Mouse (Mus musculus) heart, postnatal 4 days (tissue): ENCODE data around the gene Hoxd4. TPM values are rescaled to one million over a fixed set of nuclear protein-coding genes. Genes with fewer than 3 reads are reported as not detected.

Experiments used
- DNase-seq: peaks from one replicate; pipeline ENCODE4 v3.0.0; 2021
- total RNA-seq, 2 experiments: library from RNA; stranded (reverse); gene quantifications; 2 replicates each; pipeline ENCODE4 v1.2.3; 2021

The Hoxd4 gene
- total RNA-seq, 2 experiments from 2014 or later, result 0.45 TPM

GRCm38 (mm10) chr2:74706393-74706960 lies 5.3 kb upstream of the Hoxd4 start:
- no peak for DNase-seq

- no peak for DNase-seq
Observed at GRCm38 (mm10) chr2:74707599-74707998, 4.1 kb upstream of the Hoxd4 start.

DNA sequence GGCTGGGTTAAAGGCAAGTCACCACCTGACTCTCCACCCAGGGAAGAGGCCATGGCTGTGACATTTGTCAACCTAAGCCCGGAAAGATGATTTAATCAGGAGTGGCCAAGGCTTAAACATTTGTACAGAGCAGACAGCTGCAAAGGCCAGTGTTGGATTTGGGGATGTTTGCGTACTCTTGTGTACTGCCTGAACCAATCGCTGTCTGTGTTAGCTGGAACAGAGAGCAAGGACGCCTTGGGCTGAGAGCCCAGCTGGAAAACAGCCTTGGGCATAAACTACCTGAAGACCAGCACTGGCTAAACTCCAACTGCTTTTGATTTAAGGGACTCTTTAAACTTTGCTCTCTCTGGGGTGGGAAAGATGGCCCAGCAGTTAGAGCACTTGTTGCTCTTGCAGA lies 3.1 kb upstream of the Hoxd4 start:
- DNase-seq, result no peak

DNA sequence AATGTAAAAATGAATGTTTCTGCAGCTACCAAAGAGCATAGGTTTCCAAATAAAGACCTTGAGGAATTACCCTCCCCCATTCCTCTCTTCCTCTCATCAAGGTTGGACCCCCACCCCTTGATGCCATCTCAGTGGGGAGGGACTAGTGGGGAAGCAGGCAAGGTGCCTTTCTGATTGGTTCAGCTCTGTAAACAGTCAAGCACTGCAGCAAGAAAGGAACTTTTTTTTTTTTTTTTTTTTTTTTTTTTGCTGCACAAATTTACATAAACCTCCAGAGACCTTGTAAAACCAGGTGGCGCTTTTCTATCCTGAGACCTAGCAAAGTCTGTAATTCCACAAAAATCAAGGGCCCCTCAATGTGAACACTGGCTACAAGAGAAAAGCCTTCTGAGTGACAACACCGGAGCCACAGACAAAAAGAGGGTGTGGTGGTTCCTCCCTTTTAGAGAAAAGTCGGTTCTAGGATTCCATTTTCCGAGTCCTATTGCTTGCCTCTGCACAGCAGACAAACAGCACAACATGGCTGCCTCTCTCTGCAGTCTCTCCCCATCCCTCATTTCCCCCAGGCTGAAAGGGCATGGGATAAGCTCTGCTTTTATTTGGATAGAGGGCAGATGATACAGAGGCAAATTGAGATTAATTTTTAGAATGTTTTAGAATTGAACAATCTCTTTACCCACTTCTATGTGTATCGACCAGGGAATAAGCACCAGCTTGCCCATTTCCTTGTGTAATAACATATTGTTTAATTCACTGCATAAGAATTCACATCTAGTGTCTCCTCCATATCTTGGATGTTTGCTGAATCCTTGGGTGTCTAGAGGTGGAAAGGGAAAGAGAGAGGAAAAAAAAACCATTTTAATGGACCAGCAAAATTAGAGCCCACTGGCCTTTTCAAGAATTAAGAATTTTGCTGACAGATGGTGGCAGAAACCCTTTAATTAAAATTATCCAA lies 2.0 kb upstream of the Hoxd4 start:
- DNase-seq, result no peak

- no peak for DNase-seq
Observed at GRCm38 (mm10) chr2:74710929-74711543, 693 bp upstream of the Hoxd4 start.

- DNase-seq, result no peak
Observed at GRCm38 (mm10) chr2:74713239-74714150, 1.8 kb downstream of the Hoxd4 start.

DNA sequence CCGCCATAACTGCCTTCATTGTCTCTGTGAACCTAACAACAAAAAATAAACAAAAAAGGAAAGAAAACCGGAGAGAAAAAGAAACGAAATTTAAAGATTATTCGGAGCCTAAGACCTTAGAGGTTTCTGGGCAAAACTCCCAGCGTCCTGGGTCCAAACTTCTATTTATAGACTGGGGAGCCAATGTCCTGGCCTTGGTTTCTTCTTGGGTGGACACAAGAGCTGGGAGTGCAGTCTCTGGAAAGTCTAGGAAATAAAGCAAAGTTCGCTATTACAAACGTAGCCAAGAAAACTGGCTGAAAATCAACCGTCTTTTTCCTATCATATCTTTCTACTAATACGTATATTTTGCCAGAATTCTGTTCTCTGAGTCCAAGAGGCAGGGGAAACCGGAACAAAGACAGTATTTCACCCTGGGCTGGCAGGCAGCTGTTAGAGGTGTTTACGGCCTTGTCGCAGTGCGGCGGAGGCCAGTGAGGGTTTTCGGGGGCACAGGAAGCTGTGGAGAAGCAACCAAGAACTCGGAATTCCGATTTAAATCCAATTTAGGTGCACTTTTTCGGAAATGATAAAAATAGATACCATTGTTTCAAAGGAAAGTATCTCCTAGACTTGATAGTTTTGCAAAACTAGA lies 2.5 kb downstream of the Hoxd4 start:
- no peak for DNase-seq

- no peak for DNase-seq
Observed at GRCm38 (mm10) chr2:74714881-74715280, 3.2 kb downstream of the Hoxd4 start.

- peak; percentile 96 for DNase-seq
Observed at GRCm38 (mm10) chr2:74715504-74716241, 3.9 kb downstream of the Hoxd4 start.

DNA sequence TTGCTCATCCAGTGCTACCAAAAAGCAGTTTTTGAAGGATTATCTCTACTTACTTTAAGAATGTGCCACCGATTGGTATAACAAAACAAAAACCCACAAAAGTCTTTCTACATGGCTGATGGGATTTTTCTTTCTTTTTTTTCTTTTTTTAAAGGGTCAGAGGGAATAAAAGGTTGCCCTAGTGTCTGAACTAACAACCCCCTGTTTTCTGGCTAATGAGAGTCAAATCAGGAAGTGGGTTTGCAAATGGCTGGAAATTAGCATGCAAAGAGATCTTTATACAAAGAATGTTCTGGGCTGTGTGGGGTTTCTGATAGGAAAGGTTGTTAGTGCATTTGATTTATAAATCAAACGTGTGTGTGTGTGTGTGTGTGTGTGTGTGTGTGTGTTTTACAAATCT lies 8.7 kb downstream of the Hoxd4 start:
- no peak for DNase-seq

DNA sequence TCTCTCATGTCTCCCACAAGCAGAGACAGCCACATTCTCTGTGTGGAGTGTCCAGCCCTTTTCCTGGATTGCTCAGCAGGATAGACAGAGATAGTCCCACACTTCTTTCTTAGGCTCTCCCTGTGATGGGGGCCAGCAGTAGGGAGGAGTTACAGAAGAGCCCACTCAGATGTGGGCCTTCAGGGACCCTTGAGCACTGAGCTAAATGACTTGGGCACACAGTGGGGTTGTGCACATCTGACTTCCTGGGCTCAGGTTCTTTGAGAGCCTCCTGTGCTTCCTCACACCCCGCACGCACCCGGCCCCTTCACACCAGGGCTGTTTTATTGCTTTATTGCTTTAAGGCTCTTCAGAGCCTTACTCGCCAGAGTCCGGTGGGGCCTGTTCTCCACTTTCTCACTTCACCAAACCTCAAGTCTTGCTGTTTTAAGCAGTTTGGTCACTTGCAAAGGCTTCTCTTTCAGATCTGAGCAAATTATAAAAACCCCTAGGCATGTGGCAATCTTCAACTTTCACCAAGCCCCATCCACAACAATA lies 9.3 kb downstream of the Hoxd4 start:
- DNase-seq, result no peak

DNA sequence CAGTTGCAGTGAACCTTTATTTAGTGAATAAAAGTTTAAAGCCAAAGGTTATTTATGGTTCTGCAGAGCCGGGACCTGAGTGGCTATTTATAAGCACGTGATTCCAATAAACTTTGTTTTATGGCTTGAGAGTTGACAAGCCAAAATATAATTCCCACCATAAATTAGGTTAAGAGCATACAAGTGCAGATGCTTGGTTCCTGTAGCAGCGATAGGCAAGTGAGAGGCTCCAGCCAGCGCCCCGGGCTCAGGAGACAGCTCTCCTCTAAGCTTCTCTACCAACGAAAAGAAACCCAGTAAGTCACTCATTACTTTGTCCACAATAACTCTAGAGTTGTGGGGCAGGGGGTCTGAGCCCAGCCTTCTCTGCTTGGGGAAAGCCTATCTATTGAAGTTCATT lies 10.2 kb downstream of the Hoxd4 start:
- no peak for DNase-seq

GRCm38 (mm10) chr2:74722949-74723348 lies 11.2 kb downstream of the Hoxd4 start:
- DNase-seq, result no peak

DNA sequence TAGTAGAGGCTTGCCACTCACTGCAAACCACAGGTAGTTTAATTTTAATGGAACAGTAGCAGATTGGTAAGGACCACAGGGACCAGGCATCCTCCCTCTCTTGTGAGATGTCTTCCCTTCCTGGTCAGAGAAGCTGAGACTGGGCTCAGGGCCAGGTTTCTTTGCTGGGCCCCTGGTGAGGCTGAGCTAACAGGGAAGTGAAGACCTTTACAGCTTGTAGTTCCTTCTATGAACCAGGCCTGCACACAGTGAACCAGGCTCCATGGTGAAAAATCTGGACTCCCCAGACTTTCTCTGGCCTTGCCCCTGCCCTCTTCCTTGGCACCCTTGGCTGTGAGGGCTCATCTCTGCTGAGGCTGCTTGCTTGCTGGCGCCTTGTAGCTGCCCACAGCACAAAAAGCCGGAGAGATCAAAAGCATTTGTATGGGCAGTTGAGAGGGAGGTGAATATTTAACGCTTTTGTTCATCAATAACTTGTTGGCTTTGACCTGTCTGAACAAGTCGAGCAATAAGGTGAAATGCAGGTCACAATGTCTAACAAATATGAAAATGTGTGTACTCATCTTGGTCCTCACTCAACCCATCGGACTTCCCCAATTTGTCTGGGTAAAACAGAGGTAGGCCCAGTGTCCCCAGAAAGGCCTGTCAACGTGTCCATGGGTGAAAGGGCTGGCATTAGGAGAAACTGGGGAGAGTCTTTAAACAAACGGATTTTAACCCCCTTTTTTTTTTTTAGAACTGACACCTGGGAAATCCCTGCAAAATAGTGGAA lies 12.7 kb downstream of the Hoxd4 start:
- DNase-seq, result peak; percentile 21

GRCm38 (mm10) chr2:74725171-74725570 lies 13.4 kb downstream of the Hoxd4 start:
- no peak for DNase-seq

DNA sequence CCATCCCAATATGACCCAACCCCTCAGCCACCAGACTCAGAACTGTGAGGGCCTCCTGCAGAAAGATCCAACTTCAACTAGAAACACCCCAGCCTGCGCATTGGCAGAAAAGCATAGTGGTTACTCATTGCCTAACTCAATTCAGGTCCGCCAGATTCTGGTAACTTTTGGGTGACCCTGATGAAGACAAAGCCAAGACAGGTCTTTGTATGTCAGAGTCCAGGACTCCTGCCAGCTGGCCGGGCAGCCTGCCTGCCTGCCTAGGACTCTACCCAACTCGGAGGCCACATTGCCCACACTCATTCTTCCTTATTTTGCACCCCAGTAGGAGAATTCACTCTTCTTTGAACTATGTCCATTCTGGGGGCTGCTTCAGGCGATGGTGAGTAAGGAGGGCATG lies 14.8 kb downstream of the Hoxd4 start, which contains the start of gene Gm28230:
Gene Gm28230, plus strand, starts transcription at position 178 of the 400 bp plus-strand sequence.
- no peak for DNase-seq

- no peak for DNase-seq
Observed at GRCm38 (mm10) chr2:74726973-74727639, 15.4 kb downstream of the Hoxd4 start.

DNA sequence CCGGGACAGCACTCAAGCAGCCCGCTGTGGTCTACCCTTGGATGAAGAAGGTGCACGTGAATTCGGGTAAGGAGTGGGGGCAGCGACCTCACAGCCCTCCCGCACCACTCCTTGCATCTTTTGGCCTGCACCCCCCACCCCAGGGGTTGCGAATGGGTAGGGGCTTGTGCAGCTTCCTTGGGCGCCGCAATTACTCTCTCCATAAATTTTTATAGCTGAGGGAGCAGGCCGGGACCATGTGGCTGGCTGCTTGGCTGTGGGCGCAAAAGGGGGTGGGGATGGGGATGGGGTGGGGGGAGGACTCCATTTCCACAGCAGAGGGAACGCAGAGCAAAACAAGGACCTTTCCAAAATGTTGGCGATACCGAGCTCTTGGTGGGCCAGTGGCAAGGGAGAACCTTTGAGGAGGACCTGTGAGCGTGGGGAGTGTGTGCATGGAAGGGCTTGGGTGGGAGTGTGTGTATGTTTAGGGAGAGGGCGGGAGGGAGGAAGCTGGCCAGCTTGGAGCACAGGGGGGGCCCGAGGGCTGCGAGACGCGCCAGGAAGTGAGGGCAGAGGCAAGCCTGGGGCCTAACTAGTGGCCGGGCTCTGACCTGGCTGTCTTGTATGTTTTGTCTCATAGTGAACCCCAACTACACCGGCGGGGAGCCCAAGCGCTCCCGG lies 16.0 kb downstream of the Hoxd4 start:
- DNase-seq, result no peak

GRCm38 (mm10) chr2:74728303-74728680 lies 16.6 kb downstream of the Hoxd4 start:
- no peak for DNase-seq
